Mouse (Mus musculus): ENCODE measurements at regions not wholly inside any gene's neighbourhood (a gene's known extent, or its start where the extent isn't known, plus 50 kb on each side); places are given as distances from the start of the nearest gene placed in this dataset.

DNA sequence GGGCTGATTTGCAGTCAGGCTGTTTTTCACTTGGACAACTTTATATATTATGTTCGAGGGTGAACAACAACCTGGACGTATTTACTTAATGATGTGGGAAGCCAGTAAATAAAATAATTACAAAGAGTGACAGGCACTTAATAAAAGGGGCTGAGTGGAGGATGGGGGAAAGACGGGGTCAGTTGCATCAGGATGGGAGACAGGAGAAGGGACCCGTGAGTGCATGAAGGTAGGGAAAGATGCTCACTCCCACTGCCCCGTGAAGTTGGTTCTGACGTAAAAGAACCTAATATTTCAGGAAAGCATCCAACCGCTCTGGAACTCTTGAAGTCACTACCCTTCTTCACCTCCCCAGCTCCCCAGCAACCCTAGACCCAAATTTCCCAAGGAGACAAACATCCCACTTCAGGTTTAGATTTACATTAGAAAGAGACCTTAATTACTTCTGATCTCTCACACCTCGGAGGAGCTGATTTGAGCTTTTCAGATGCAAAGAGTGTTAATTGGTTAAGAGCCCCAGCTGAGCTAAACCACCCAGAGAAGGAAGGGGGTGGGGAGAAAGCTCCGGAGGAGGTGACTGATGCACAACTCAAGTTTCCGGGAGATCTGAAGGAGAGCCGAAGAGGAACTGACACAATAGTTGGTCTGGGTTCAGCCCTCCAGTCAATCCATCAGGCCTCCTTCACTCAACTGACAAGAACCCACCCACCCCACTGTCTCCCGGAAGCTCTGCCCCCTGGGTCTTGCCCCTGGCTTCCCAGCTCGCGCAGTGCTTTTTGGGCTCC lies 121.9 kb upstream of the Shb start:
- TF ChIP-seq CTCF (IDR thresholded peaks at IDR 0.05; ENCODE audit: extremely low read depth, insufficient read length, insufficient replicate concordance, low read depth, low read length) (no peak), POLR2A (IDR thresholded peaks at IDR 0.05; ENCODE audit: low read depth, low read length) (no peak)
